ENCODE assay signal across 8 mouse cellular contexts in the genomic region with DNA sequence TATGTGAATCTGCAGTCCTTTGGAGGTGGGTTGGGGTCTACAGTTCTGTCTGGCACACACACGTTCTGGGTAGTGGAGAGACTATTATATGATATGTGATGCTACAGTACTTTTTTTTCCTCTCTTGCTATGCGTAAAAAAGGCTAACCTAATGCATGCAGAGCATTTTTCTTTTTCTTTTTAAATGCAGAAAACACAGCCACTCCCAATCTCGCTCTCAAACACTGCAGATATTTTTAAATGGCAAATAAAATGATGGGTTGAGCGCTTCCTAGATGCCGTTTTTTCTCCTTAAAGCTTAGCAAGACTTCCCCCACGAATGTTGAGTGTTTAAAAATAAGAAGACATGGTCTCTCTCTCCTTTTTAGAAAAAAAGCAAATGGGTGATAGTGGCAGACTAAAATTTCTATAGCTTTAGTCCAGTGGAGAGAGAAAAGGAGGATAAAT. TPM values are rescaled to one million over a fixed set of nuclear protein-coding genes. Genes with fewer than 3 reads are reported as not detected.
DNase-seq lines count a peak whose midpoint lies in the region; ATAC-seq and TF ChIP-seq lines count a peak whose summit lies in the region.

No protein-coding gene starts in this region.

- no peak for TF ChIP-seq EP300 in heart, adult 2 months (IDR thresholded peaks at IDR 0.05; ENCODE audit: insufficient read depth, low read depth, low read length)

- no peaks in the 10 kb centered on the region for H3K27me3 ChIP-seq in heart, adult 2 months (ENCODE audit: control insufficient read depth, insufficient read depth, low read length)
- H3K27me3 ChIP-seq in thymus, adult 2 months (ENCODE audit: control insufficient read depth, insufficient read depth, low read length) = no peaks in the 10 kb centered on the region
- no peaks in the 10 kb centered on the region for H3K27me3 ChIP-seq in limb, embryonic 13.5 days
- no peaks in the 10 kb centered on the region for H3K27me3 ChIP-seq in stomach, embryonic 16.5 days (ENCODE audit: control insufficient read depth, insufficient read depth, low read length)

- H3K4me1 ChIP-seq in heart, adult 2 months (ENCODE audit: control insufficient read depth, insufficient read depth, low read length) = no peaks in the 10 kb centered on the region
- peaks cover 14% of the 10 kb centered on the region for H3K4me1 ChIP-seq in thymus, adult 2 months (replicated peaks; ENCODE audit: control insufficient read depth, insufficient read depth, low read length)
- peaks cover 48% of the 10 kb centered on the region for H3K4me1 ChIP-seq in limb, embryonic 13.5 days
- H3K4me1 ChIP-seq in stomach, embryonic 16.5 days (ENCODE audit: control insufficient read depth, insufficient read depth, low read length) = peaks cover 22% of the 10 kb centered on the region

- peak overlapping the region; percentile 78 for H3K4me2 ChIP-seq in limb, embryonic 13.5 days (replicated peaks)
- peak overlapping the region; percentile 88 for H3K4me2 ChIP-seq in stomach, embryonic 16.5 days (ENCODE audit: low read depth, low read length)

- intact Hi-C loops in heart, adult 2 months (cut with DNase I) = loop anchor here (2.0 to 10.0 kb wide), 7 partner anchors 56 to 234 kb away; partner anchors contain the start of genes Gm10197 and Mxi1

- no peaks in the 10 kb centered on the region for H3K9me3 ChIP-seq in limb, embryonic 13.5 days
- H3K9me3 ChIP-seq in stomach, embryonic 16.5 days (replicated peaks; ENCODE audit: control insufficient read depth, low read length) = no peaks in the 10 kb centered on the region

- peak overlapping the region; percentile 96 for H3K27ac ChIP-seq in heart, adult 2 months
- no peak overlapping the region for H3K27ac ChIP-seq in thymus, adult 2 months (ENCODE audit: control insufficient read depth, insufficient read depth, low read length)
- peak overlapping the region; percentile 91; the same call in 1 of the 2 replicates for H3K27ac ChIP-seq in limb, embryonic 13.5 days
- peak overlapping the region; percentile 96 for H3K27ac ChIP-seq in stomach, embryonic 16.5 days (ENCODE audit: low read length)

- H3K36me3 ChIP-seq in heart, adult 2 months (ENCODE audit: control insufficient read depth, insufficient read depth, low read length) = peaks cover 5% of the 10 kb centered on the region
- H3K36me3 ChIP-seq in thymus, adult 2 months (ENCODE audit: control insufficient read depth, insufficient read depth, low read length) = no peaks in the 10 kb centered on the region
- no peaks in the 10 kb centered on the region for H3K36me3 ChIP-seq in limb, embryonic 13.5 days
- no peaks in the 10 kb centered on the region for H3K36me3 ChIP-seq in stomach, embryonic 16.5 days (ENCODE audit: control insufficient read depth, insufficient read depth, low read length)

- H3K9ac ChIP-seq in heart, adult 2 months (ENCODE audit: low read depth, low read length) = peak overlapping the region; percentile 83
- H3K9ac ChIP-seq in limb, embryonic 13.5 days = peak overlapping the region; percentile 75
- H3K9ac ChIP-seq in stomach, embryonic 16.5 days (ENCODE audit: low read length) = peak overlapping the region; percentile 86

- no peak for TF ChIP-seq CTCF in heart, adult 2 months (IDR thresholded peaks at IDR 0.05)
- no peak for TF ChIP-seq CTCF in thymus, adult 2 months (IDR thresholded peaks at IDR 0.05; ENCODE audit: borderline replicate concordance, control insufficient read depth, extremely low read depth, insufficient read depth, low read length, poor library complexity)

- 1% methylated on average over 6 of the region's 6 CpGs for WGBS in heart, adult 2 months
- 3% methylated on average over 6 of the region's 6 CpGs for WGBS in thymus, adult 2 months
- WGBS in limb, embryonic 13.5 days = 9% methylated on average over 6 of the region's 6 CpGs
- 9% methylated on average over 6 of the region's 6 CpGs for WGBS in stomach, embryonic 16.5 days

- no peak for TF ChIP-seq POLR2A in heart, adult 2 months (IDR thresholded peaks at IDR 0.05; ENCODE audit: insufficient read depth, low read depth, low read length)
- no peak for TF ChIP-seq POLR2A in thymus, adult 2 months (IDR thresholded peaks at IDR 0.05; ENCODE audit: control insufficient read depth, extremely low read depth, insufficient read depth, low read length, poor library complexity)

- 0 out of 2 replicates have a peak, but pooled peaks cover 1% of the 10 kb centered on the region for H3K79me2 ChIP-seq in heart, adult 2 months (replicated peaks; ENCODE audit: control insufficient read depth, insufficient read depth, low read length)

- peak overlapping the region; percentile 74 for H3K4me3 ChIP-seq in heart, adult 2 months
- H3K4me3 ChIP-seq in thymus, adult 2 months (ENCODE audit: control insufficient read depth, insufficient read depth, low read length) = peak overlapping the region; percentile 46
- H3K4me3 ChIP-seq in limb, embryonic 13.5 days = peak overlapping the region; percentile 94
- peak overlapping the region; percentile 98 for H3K4me3 ChIP-seq in stomach, embryonic 16.5 days (replicated peaks; ENCODE audit: low read length)

- no peak for DNase-seq in heart, adult 2 months
- DNase-seq in heart, adult 9 months (ENCODE audit: low spot score in 2 of 2) = no peak
- DNase-seq in thymus, adult 2 months = no peak
- DNase-seq in thymus, postnatal 4 days = no peak
- no peak for DNase-seq in adrenal gland, adult 2 months
- no peak for DNase-seq in cerebellum, postnatal 36 days

- no peak for ATAC-seq in limb, embryonic 13.5 days (ENCODE audit: low FRiP score, low read depth)
- no peak for ATAC-seq in stomach, embryonic 16.5 days (ENCODE audit: insufficient read depth, low FRiP score)

RNA-seq across cellular contexts. Expression of gene Add3, which starts 0.6 kb away (rescaled TPM):
- total RNA-seq in heart, adult 2 months (2021) = 10 to 100 TPM; 38.9 to 50.5 TPM
- polyA plus RNA-seq in heart, adult 2 months (2012; rRNA removed) = 25.2 and 44.5 TPM in 2 replicates
- polyA plus RNA-seq in thymus, adult 2 months (2012; rRNA removed) = 23.1 and 24.0 TPM in 2 replicates
- polyA plus RNA-seq in limb, embryonic 13.5 days (2015; fragmentation: Nextera tagmentation; extraction: Ambion mirVana) = 93.1 and 97.6 TPM in 2 replicates
- polyA plus RNA-seq in stomach, embryonic 16.5 days (2015; fragmentation: Nextera tagmentation; extraction: Ambion mirVana) = 82.6 and 84.9 TPM in 2 replicates
- total RNA-seq in adrenal gland, adult 2 months (2021) = 10 to 100 TPM; 43.1 to 46.6 TPM
- 9.4 and 11.6 TPM in 2 replicates for polyA plus RNA-seq in adrenal gland, adult 2 months (2012; rRNA removed)

Comparison
In these comparisons a context has a peak if more than half of its experiments do, and no peak if none do; other contexts are left out.
1. H3K4me3 ChIP-seq: peak in every context shown above with its lines; median percentile 98 in stomach, embryonic 16.5 days; 94 in limb, embryonic 13.5 days; 74 in heart, adult 2 months; 46 in thymus, adult 2 months.